Mouse (Mus musculus) MEL (cell line): ENCODE results near the gene Ikzf2. TPM values are rescaled to one million over a fixed set of nuclear protein-coding genes. Genes with fewer than 3 reads are reported as not detected.

ENCODE experiments used
- DNase-seq: peaks from one replicate; pipeline ENCODE4 v3.0.0; 2011; ENCODE audit warnings: low read depth, low spot score
- H3K27ac ChIP-seq: 2 replicates; pipeline ENCODE4 v1.5.1; 2012; ENCODE audit warnings: low read depth, mild to moderate bottlenecking, control low read depth, low read length, moderate library complexity; ENCODE audit not compliant: control insufficient read depth
- H3K27me3 ChIP-seq, 2 experiments: fragments of 150-350 bp in 1 of 2; sonication (generic) in 1 of 2; 2 replicates each; pipeline ENCODE4 v1.6.1; 2012; ENCODE audit warnings: low read length in 2 of 2, mild to moderate bottlenecking in 2 of 2, improper control_type of control experiment in 1 of 2, moderate library complexity in 1 of 2; ENCODE audit not compliant: insufficient read depth in 2 of 2, control insufficient read depth in 1 of 2
- H3K36me3 ChIP-seq, 2 experiments: 2 replicates each; pipeline ENCODE4 v1.6.1; 2012 to 2014; ENCODE audit warnings: low read length in 2 of 2, improper control_type of control experiment in 1 of 2, inconsistent platforms in 1 of 2, mild to moderate bottlenecking in 1 of 2; ENCODE audit not compliant: insufficient read depth in 2 of 2, control insufficient read depth in 1 of 2
- H3K4me1 ChIP-seq, 2 experiments: fragments of 150-350 bp in 1 of 2; sonication (generic) in 1 of 2; 2 replicates each; pipeline ENCODE4 v1.6.1; 2012; ENCODE audit warnings: low read length in 2 of 2, improper control_type of control experiment in 1 of 2, mild to moderate bottlenecking in 1 of 2; ENCODE audit not compliant: insufficient read depth in 2 of 2, control insufficient read depth in 1 of 2
- H3K4me3 ChIP-seq, 2 experiments: fragments of 150-350 bp in 1 of 2; sonication (generic) in 1 of 2; 2 replicates each; pipeline ENCODE4 v1.5.1; 2012; ENCODE audit warnings: low read depth in 2 of 2, low read length in 2 of 2, mild to moderate bottlenecking in 2 of 2, moderate library complexity in 2 of 2, control low read depth in 1 of 2, improper control_type of control experiment in 1 of 2; ENCODE audit not compliant: control insufficient read depth in 1 of 2, insufficient read depth in 1 of 2
- H3K79me2 ChIP-seq: 2 replicates; pipeline ENCODE4 v1.6.1; 2012; ENCODE audit warnings: mild to moderate bottlenecking, low read length, moderate library complexity; ENCODE audit not compliant: control insufficient read depth, poor library complexity, insufficient read depth
- H3K9ac ChIP-seq: 2 replicates; pipeline ENCODE4 v1.6.1; 2012; ENCODE audit warnings: low read depth, mild to moderate bottlenecking, control low read depth, low read length, moderate library complexity; ENCODE audit not compliant: control insufficient read depth, poor library complexity, severe bottlenecking
- H3K9me3 ChIP-seq: fragments of 150-350 bp; sonication (generic); replicated peaks from 2 replicates; pipeline ENCODE4 v1.6.1; 2012; ENCODE audit warnings: mild to moderate bottlenecking, low read length, improper control_type of control experiment, moderate library complexity; ENCODE audit not compliant: insufficient read depth
- BHLHE40 ChIP-seq: IDR thresholded peaks from 2 replicates; pipeline ENCODE4 v1.6.1; 2012; ENCODE audit warnings: low read depth, mild to moderate bottlenecking, inconsistent platforms, low read length, improper control_type of control experiment, borderline replicate concordance
- CHD1 ChIP-seq: IDR thresholded peaks from 2 replicates; pipeline ENCODE4 v1.6.1; 2012; ENCODE audit warnings: low read depth, mild to moderate bottlenecking, inconsistent platforms, low read length, improper control_type of control experiment
- CHD2 ChIP-seq: IDR thresholded peaks from 2 replicates; pipeline ENCODE4 v1.6.1; 2011; ENCODE audit warnings: low read length, improper control_type of control experiment
- CTCF ChIP-seq, 3 experiments: IDR thresholded peaks in 2 of 3; conservative IDR thresholded peaks in 1 of 3; 2 replicates each; pipeline ENCODE4 v1.5.1; 2011 to 2012; ENCODE audit warnings: low read length in 3 of 3, low read depth in 2 of 3, mild to moderate bottlenecking in 2 of 3, improper control_type of control experiment in 1 of 3, inconsistent platforms in 1 of 3, mixed read lengths in 1 of 3, moderate library complexity in 1 of 3; ENCODE audit not compliant: control insufficient read depth in 1 of 3, insufficient read depth in 1 of 3, poor library complexity in 1 of 3, severe bottlenecking in 1 of 3
- E2F4 ChIP-seq: IDR thresholded peaks from 2 replicates; pipeline ENCODE4 v1.6.1; 2011; ENCODE audit warnings: low read depth, low read length, improper control_type of control experiment, borderline replicate concordance
- ELF1 ChIP-seq: IDR thresholded peaks from 2 replicates; pipeline ENCODE4 v1.6.1; 2014; ENCODE audit warnings: low read depth, mild to moderate bottlenecking, inconsistent platforms, low read length, improper control_type of control experiment, moderate library complexity
- EP300 ChIP-seq, 2 experiments: IDR thresholded peaks; 2 replicates each; pipeline ENCODE4 v1.6.1; 2011; ENCODE audit warnings: improper control_type of control experiment in 2 of 2, low read length in 2 of 2, low read depth in 1 of 2, mild to moderate bottlenecking in 1 of 2
- ETS1 ChIP-seq: IDR thresholded peaks from 2 replicates; pipeline ENCODE4 v1.6.1; 2012; ENCODE audit warnings: low read depth, mild to moderate bottlenecking, inconsistent platforms, low read length, improper control_type of control experiment, moderate library complexity
- GABPA ChIP-seq: IDR thresholded peaks from 2 replicates; pipeline ENCODE4 v1.6.1; 2012; ENCODE audit warnings: low read depth, mild to moderate bottlenecking, inconsistent platforms, low read length, improper control_type of control experiment, moderate library complexity
- GATA1 ChIP-seq: IDR thresholded peaks from 2 replicates; pipeline ENCODE4 v1.6.1; 2011; ENCODE audit warnings: low read depth, low read length, improper control_type of control experiment
- HCFC1 ChIP-seq: IDR thresholded peaks from 2 replicates; pipeline ENCODE4 v1.6.1; 2012; ENCODE audit warnings: low read depth, mild to moderate bottlenecking, inconsistent platforms, low read length, improper control_type of control experiment, moderate library complexity
- JUND ChIP-seq: IDR thresholded peaks from 2 replicates; pipeline ENCODE4 v1.6.1; 2011; ENCODE audit warnings: low read depth, mild to moderate bottlenecking, improper control_type of control experiment, low read length
- MAFK ChIP-seq: IDR thresholded peaks from 2 replicates; pipeline ENCODE4 v1.6.1; 2011; ENCODE audit warnings: low read depth, mild to moderate bottlenecking, low read length, improper control_type of control experiment, borderline replicate concordance
- MAX ChIP-seq: IDR thresholded peaks from 2 replicates; pipeline ENCODE4 v1.6.1; 2011; ENCODE audit warnings: low read length, improper control_type of control experiment
- MAZ ChIP-seq: IDR thresholded peaks from 2 replicates; pipeline ENCODE4 v1.6.1; 2012; ENCODE audit warnings: low read depth, mild to moderate bottlenecking, inconsistent platforms, low read length, improper control_type of control experiment
- MXI1 ChIP-seq: IDR thresholded peaks from 2 replicates; pipeline ENCODE4 v1.6.1; 2011; ENCODE audit warnings: mild to moderate bottlenecking, low read depth, low read length, improper control_type of control experiment
- MYC ChIP-seq: IDR thresholded peaks from 2 replicates; pipeline ENCODE4 v1.6.1; 2011; ENCODE audit warnings: low read depth, mild to moderate bottlenecking, low read length, improper control_type of control experiment, moderate library complexity
- NRF1 ChIP-seq: IDR thresholded peaks from 2 replicates; pipeline ENCODE4 v1.6.1; 2014; ENCODE audit warnings: low read depth, mild to moderate bottlenecking, inconsistent platforms, low read length, improper control_type of control experiment, moderate library complexity; ENCODE audit not compliant: poor library complexity, insufficient read depth, severe bottlenecking
- POLR2AphosphoS2 ChIP-seq: IDR thresholded peaks from 2 replicates; pipeline ENCODE4 v1.6.1; 2011; ENCODE audit warnings: low read length, improper control_type of control experiment
- POLR2AphosphoS5 ChIP-seq: IDR thresholded peaks from 2 replicates; pipeline ENCODE4 v1.6.1; 2012; ENCODE audit warnings: low read depth, borderline replicate concordance, mild to moderate bottlenecking, inconsistent platforms, low read length, moderate library complexity, mixed read lengths
- SIN3A ChIP-seq: IDR thresholded peaks from 2 replicates; pipeline ENCODE4 v1.6.1; 2012; ENCODE audit warnings: low read length, improper control_type of control experiment, inconsistent platforms
- SMC3 ChIP-seq: IDR thresholded peaks from 2 replicates; pipeline ENCODE4 v1.6.1; 2011; ENCODE audit warnings: low read depth, low read length, improper control_type of control experiment
- TCF12 ChIP-seq: IDR thresholded peaks from 2 replicates; pipeline ENCODE4 v1.6.1; 2014; ENCODE audit warnings: low read depth, mild to moderate bottlenecking, inconsistent platforms, low read length, improper control_type of control experiment, moderate library complexity
- UBTF ChIP-seq: IDR thresholded peaks from 2 replicates; pipeline ENCODE4 v1.6.1; 2012; ENCODE audit warnings: low read depth, mild to moderate bottlenecking, inconsistent platforms, low read length, improper control_type of control experiment, moderate library complexity, borderline replicate concordance; ENCODE audit not compliant: insufficient read depth
- USF1 ChIP-seq: IDR thresholded peaks from 2 replicates; pipeline ENCODE4 v1.6.1; 2014; ENCODE audit warnings: low read depth, mild to moderate bottlenecking, inconsistent platforms, low read length, improper control_type of control experiment, moderate library complexity
- USF2 ChIP-seq, 2 experiments: IDR thresholded peaks; 2 replicates each; pipeline ENCODE4 v1.6.1; 2011 to 2012; ENCODE audit warnings: improper control_type of control experiment in 2 of 2, low read length in 2 of 2, borderline replicate concordance in 1 of 2, inconsistent platforms in 1 of 2, low read depth in 1 of 2, mild to moderate bottlenecking in 1 of 2; ENCODE audit not compliant: insufficient read depth in 1 of 2
- ZKSCAN1 ChIP-seq: IDR thresholded peaks from 2 replicates; pipeline ENCODE4 v1.6.1; 2012; ENCODE audit warnings: low read depth, mild to moderate bottlenecking, inconsistent platforms, low read length, improper control_type of control experiment, moderate library complexity
- ZMIZ1 ChIP-seq: IDR thresholded peaks from 2 replicates; pipeline ENCODE4 v1.6.1; 2012; ENCODE audit warnings: low read depth, mild to moderate bottlenecking, inconsistent platforms, low read length, improper control_type of control experiment, moderate library complexity
- ZNF384 ChIP-seq: IDR thresholded peaks from 2 replicates; pipeline ENCODE4 v1.6.1; 2012; ENCODE audit warnings: low read depth, mild to moderate bottlenecking, inconsistent platforms, low read length, improper control_type of control experiment
- polyA plus RNA-seq, 2 experiments: library from polyadenylated mRNA; stranded (reverse) in 1 of 2; unstranded in 1 of 2; fragments of >175 nt in 1 of 2; fragments of >200 nt in 1 of 2; gene quantifications; 2 replicates each; pipeline versions ENCODE4 v1.2.1 to v1.2.4; 2012; ENCODE audit warnings: low replicate concordance in 2 of 2, low read depth in 1 of 2; ENCODE audit not compliant: insufficient read length in 2 of 2, insufficient read depth in 1 of 2, missing spikeins in 1 of 2
- total RNA-seq: library from RNA; depleted of rRNA; stranded (reverse); fragments of 300-350 nt; gene quantifications from 2 replicates; pipeline ENCODE4 v1.2.3, GENCODE M21; 2012; rRNA removed

Gene Ikzf2
- 5.6 and 6.4 TPM in 2 replicates for total RNA-seq
- 1 to 10 TPM in 1 of 2 experiments, not detected in 1; 2.9 TPM for polyA plus RNA-seq

- Histone ChIP-seq H3K9ac (peak within 1 kb of the TSS; percentile 87), H3K4me3 (peak within 1 kb of the TSS; percentile 93 to 96), H3K27me3 (no peaks in the 10 kb centered on the region), H3K36me3 (peaks cover 0 to 21% of the 10 kb centered on the region in 2 experiments; a peak in 2 of 4 replicates), H3K27ac (peak within 1 kb of the TSS; percentile 73), H3K4me1 (peaks cover 3 to 8% of the 10 kb centered on the region in 2 experiments; a peak in 3 of 4 replicates), H3K79me2 (peaks cover 4% of the 10 kb centered on the region; the same call in 1 of the 2 replicates), H3K9me3 (no peaks in the 10 kb centered on the region)
- TF ChIP-seq TCF12 (no peak), JUND (no peak), SIN3A (peak; percentile 79), ZNF384 (no peak), MAFK (no peak), BHLHE40 (no peak), GABPA (no peak), CTCF (IDR thresholded peaks at IDR 0.05 in 2 of 3, conservative IDR thresholded peaks at IDR 0.05 in 1 of 3; ENCODE audit: control insufficient read depth in 1 of 3, insufficient read depth in 1 of 3, low read depth in 2 of 3, low read length in 3 of 3, poor library complexity in 1 of 3, severe bottlenecking in 1 of 3) (no peak), GATA1 (0 out of 2 replicates have a peak, but pooled peaks have one; percentile 1), USF2 (IDR thresholded peaks at IDR 0.05; ENCODE audit: borderline replicate concordance in 1 of 2, insufficient read depth in 1 of 2, low read depth in 1 of 2, low read length in 2 of 2) (no peak), SMC3 (no peak), POLR2AphosphoS2 (no peak), CHD1 (no peak), USF1 (no peak), ZMIZ1 (no peak), HCFC1 (peak; percentile 61), UBTF (no peak), EP300 (IDR thresholded peaks at IDR 0.05; ENCODE audit: low read depth in 1 of 2, low read length in 2 of 2) (no peak), MXI1 (peak; percentile 48), MYC (no peak), ETS1 (0 out of 2 replicates have a peak, but pooled peaks have one; percentile 29), E2F4 (no peak), MAX (no peak), NRF1 (0 out of 2 replicates have a peak, but pooled peaks have one; percentile 13), ZKSCAN1 (no peak), POLR2AphosphoS5 (no peak), MAZ (no peak; the same call in 1 of the 2 replicates), ELF1 (peak; percentile 31; the same call in 1 of the 2 replicates), CHD2 (no peak)
- DNase-seq: peak; percentile 82
Measured at GRCm38 (mm10) chr1:69687076-69687991, at the start of gene Ikzf2. Gene Ikzf2 (minus strand): TSS chr1:69687245.
